Mouse (Mus musculus): ENCODE data around the gene Icam1.
A peak's percentile ranks its signal among the peaks of the same experiment; 100 is the strongest.

The Icam1 gene

GRCm38 (mm10) chr9:21015571-21016130 is at the start of gene Icam1:
Icam1 (plus strand) TSS chr9:21015985.
- DNase-seq (ENCODE audit: low spot score in 2 of 2), result peak; percentile 60

- no peak for DNase-seq (ENCODE audit: low spot score in 2 of 2)
These were observed 49.8 kb upstream of the Icam1 start for GRCm38 (mm10) chr9:20966008-20966407.

- no peak for DNase-seq (ENCODE audit: low spot score in 2 of 2)
These were observed 49.0 kb upstream of the Icam1 start for GRCm38 (mm10) chr9:20966747-20967146.

GRCm38 (mm10) chr9:20971751-20972140 is 44.0 kb upstream of the Icam1 start:
- peak in 1 of 2 experiments; percentile 41 for DNase-seq (ENCODE audit: low spot score in 2 of 2)

GRCm38 (mm10) chr9:20972141-20972992 is 43.4 kb upstream of the Icam1 start:
- peak; percentile 36 to 59 for DNase-seq (ENCODE audit: low spot score in 2 of 2)

- DNase-seq (ENCODE audit: low spot score in 2 of 2), result no peak
These were observed 42.6 kb upstream of the Icam1 start for GRCm38 (mm10) chr9:20973001-20973681.

GRCm38 (mm10) chr9:20973682-20974075 is 42.1 kb upstream of the Icam1 start:
- DNase-seq (ENCODE audit: low spot score in 2 of 2), result no peak

GRCm38 (mm10) chr9:20975431-20976215 is 40.2 kb upstream of the Icam1 start:
- DNase-seq (ENCODE audit: low spot score in 2 of 2), result no peak

GRCm38 (mm10) chr9:20976216-20976960 is 39.4 kb upstream of the Icam1 start, which contains the start of gene S1pr2:
S1pr2 (minus strand) TSS chr9:20976781.
- DNase-seq (ENCODE audit: low spot score in 2 of 2), result peak; percentile 70 to 75

GRCm38 (mm10) chr9:20976961-20977689 is 38.7 kb upstream of the Icam1 start:
- no peak for DNase-seq (ENCODE audit: low spot score in 2 of 2)

- DNase-seq (ENCODE audit: low spot score in 2 of 2), result no peak
These were observed 37.2 kb upstream of the Icam1 start for GRCm38 (mm10) chr9:20978409-20979095.

- no peak for DNase-seq (ENCODE audit: low spot score in 2 of 2)
These were observed 36.6 kb upstream of the Icam1 start for GRCm38 (mm10) chr9:20979181-20979580.

- no peak for DNase-seq (ENCODE audit: low spot score in 2 of 2)
These were observed 36.0 kb upstream of the Icam1 start for GRCm38 (mm10) chr9:20979769-20980168.

GRCm38 (mm10) chr9:20982171-20982570 is 33.6 kb upstream of the Icam1 start:
- DNase-seq (ENCODE audit: low spot score in 2 of 2), result no peak

GRCm38 (mm10) chr9:20983169-20983568 is 32.6 kb upstream of the Icam1 start:
- DNase-seq (ENCODE audit: low spot score in 2 of 2), result no peak

GRCm38 (mm10) chr9:20986952-20987686 is 28.7 kb upstream of the Icam1 start:
- DNase-seq (ENCODE audit: low spot score in 2 of 2), result peak in 1 of 2 experiments; percentile 55

- no peak for DNase-seq (ENCODE audit: low spot score in 2 of 2)
These were observed 27.8 kb upstream of the Icam1 start for GRCm38 (mm10) chr9:20987953-20988352.

GRCm38 (mm10) chr9:20990861-20991260 is 24.9 kb upstream of the Icam1 start:
- no peak for DNase-seq (ENCODE audit: low spot score in 2 of 2)

GRCm38 (mm10) chr9:20991587-20991986 is 24.2 kb upstream of the Icam1 start:
- no peak for DNase-seq (ENCODE audit: low spot score in 2 of 2)
